Mouse (Mus musculus) kidney, postnatal 36 days (tissue): ENCODE data around the gene Arl6ip5.
A peak's percentile ranks its signal among the peaks of the same experiment; 100 is the strongest.

Experiments
- DNase-seq, 2 experiments: peaks; one replicate each; pipeline ENCODE4 v3.0.0; 2021 to 2022; ENCODE audit warnings: mixed read lengths in 2 of 2

Gene Arl6ip5

GRCm38 (mm10) chr6:97210191-97210961, at the start of gene Arl6ip5:
Gene Arl6ip5 (plus strand): TSS chr6:97210689.
- DNase-seq: peak; percentile 92 to 94

GRCm38 (mm10) chr6:97175716-97176115, 34.8 kb upstream of the Arl6ip5 start:
- DNase-seq: peak; percentile 65 to 72

GRCm38 (mm10) chr6:97178491-97179366, 31.8 kb upstream of the Arl6ip5 start, which contains the start of gene Tmf1:
Gene Tmf1 (minus strand): TSS chr6:97179122.
- peak; percentile 98 to 99 for DNase-seq

- peak in 1 of 2 experiments; percentile 22 for DNase-seq
These were observed 31.1 kb upstream of the Arl6ip5 start for GRCm38 (mm10) chr6:97179367-97179828.

GRCm38 (mm10) chr6:97200437-97200836, 10.1 kb upstream of the Arl6ip5 start:
- DNase-seq: no peak

GRCm38 (mm10) chr6:97202477-97202876, 8.0 kb upstream of the Arl6ip5 start:
- no peak for DNase-seq

GRCm38 (mm10) chr6:97204252-97204869, 6.1 kb upstream of the Arl6ip5 start:
- peak in 1 of 2 experiments; percentile 8 for DNase-seq

- DNase-seq: peak in 1 of 2 experiments; percentile 45
These were observed 5.5 kb upstream of the Arl6ip5 start for GRCm38 (mm10) chr6:97204952-97205351.

GRCm38 (mm10) chr6:97205439-97205885, 5.0 kb upstream of the Arl6ip5 start, which contains the start of gene Uba3:
Gene Uba3 (minus strand): TSS chr6:97205647.
- peak; percentile 100 for DNase-seq

- DNase-seq: no peak
These were observed 3.4 kb upstream of the Arl6ip5 start for GRCm38 (mm10) chr6:97207085-97207484.

- peak in 1 of 2 experiments; percentile 34 for DNase-seq
These were observed 2.1 kb upstream of the Arl6ip5 start for GRCm38 (mm10) chr6:97208406-97208805.

- DNase-seq: no peak
These were observed 1.3 kb upstream of the Arl6ip5 start for GRCm38 (mm10) chr6:97209201-97209600.

GRCm38 (mm10) chr6:97209751-97210150, 738 bp upstream of the Arl6ip5 start:
- no peak for DNase-seq

GRCm38 (mm10) chr6:97210962-97211601, 593 bp downstream of the Arl6ip5 start:
- peak in 1 of 2 experiments; percentile 38 for DNase-seq

- DNase-seq: peak; percentile 37 to 39
These were observed 1.5 kb downstream of the Arl6ip5 start for GRCm38 (mm10) chr6:97211981-97212380.

GRCm38 (mm10) chr6:97216154-97216821, 5.8 kb downstream of the Arl6ip5 start:
- no peak for DNase-seq

- no peak for DNase-seq
These were observed 10.2 kb downstream of the Arl6ip5 start for GRCm38 (mm10) chr6:97220672-97221071.

GRCm38 (mm10) chr6:97221205-97222025, 10.9 kb downstream of the Arl6ip5 start:
- DNase-seq: no peak

- no peak for DNase-seq
These were observed 11.8 kb downstream of the Arl6ip5 start for GRCm38 (mm10) chr6:97222321-97222720.

- no peak for DNase-seq
These were observed 12.5 kb downstream of the Arl6ip5 start for GRCm38 (mm10) chr6:97222931-97223467.
